18 mouse cellular contexts compared by ENCODE assay signal in the genomic region with DNA sequence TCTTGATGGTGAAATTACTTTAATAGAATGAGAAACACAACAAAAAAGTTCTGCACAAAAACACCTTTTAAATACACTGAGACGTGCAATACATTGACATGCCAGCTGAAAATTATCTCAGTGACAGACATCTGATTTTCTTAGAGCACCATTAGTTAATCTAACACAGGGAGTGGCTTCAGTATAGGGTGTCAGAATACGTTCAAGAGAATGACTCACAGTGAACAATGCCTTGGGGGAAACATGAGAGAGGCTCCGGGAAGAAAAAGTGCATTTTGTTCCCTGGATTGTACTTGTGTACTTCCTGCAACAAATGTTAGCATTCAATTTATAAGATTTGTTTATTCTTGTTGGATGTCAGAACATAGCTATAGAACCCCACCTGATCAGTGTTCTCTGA.
"Had no signal": no experiment of that assay in that cellular context is flagged by ENCODE, and none has a peak within 500 bp of the region (broad histone marks: within the 10 kb centered on the region; RNA-seq: fewer than 3 reads in every experiment).

No protein-coding gene starts in this region.

- H3K9ac ChIP-seq: liver, embryonic 13.5 days; midbrain, embryonic 13.5 days had no signal

- H3K27me3 ChIP-seq: liver, embryonic 13.5 days; megakaryocyte, embryonic 14.5 days; midbrain, embryonic 13.5 days had no signal

- H3K4me2 ChIP-seq: liver, embryonic 13.5 days; midbrain, embryonic 13.5 days had no signal

- H3K4me3 ChIP-seq: layer of hippocampus, adult 2 months; left cerebral cortex, adult 2 months; liver, embryonic 13.5 days; megakaryocyte, embryonic 14.5 days; midbrain, embryonic 10.5 days; midbrain, embryonic 13.5 days had no signal

- H3K4me1 ChIP-seq: liver, embryonic 13.5 days; megakaryocyte, embryonic 14.5 days; midbrain, embryonic 13.5 days had no signal

- H3K36me3 ChIP-seq: liver, embryonic 13.5 days; midbrain, embryonic 10.5 days; midbrain, embryonic 13.5 days had no signal

- H3K27ac ChIP-seq: kidney, postnatal 0 days; left cerebral cortex, adult 2 months; liver, embryonic 13.5 days; midbrain, embryonic 10.5 days; midbrain, embryonic 13.5 days; stomach, postnatal 0 days had no signal

- H3K9me3 ChIP-seq: liver, embryonic 13.5 days; midbrain, embryonic 10.5 days; midbrain, embryonic 13.5 days had no signal

- DNase-seq: kidney, adult 2 months; kidney, postnatal 25 days; layer of hippocampus, adult 9-11 months; layer of hippocampus, postnatal 36 days; liver, embryonic 13.5 days; lung, adult 2 months; right cerebral cortex, adult 18-20 months; right cerebral cortex, postnatal 14 days; right cerebral cortex, postnatal 4 days; thymus, postnatal 25 days had no signal

- ATAC-seq: midbrain, embryonic 16.5 days had no signal
